Mouse (Mus musculus): ENCODE measurements around the gene Stard10. TPM values are rescaled to one million over a fixed set of nuclear protein-coding genes. Genes with fewer than 3 reads are reported as not detected.

Stard10 gene
- polyA plus RNA-seq, 1 experiment, result 107 TPM

- peaks cover 3% of the 10 kb centered on the region; the same call in 1 of the 2 replicates for H3K4me1 ChIP-seq (ENCODE audit: control insufficient read depth, insufficient read depth, low read length)
- no peak for TF ChIP-seq CTCF (IDR thresholded peaks at IDR 0.05; ENCODE audit: insufficient read depth, low read length)
- no peak for TF ChIP-seq POLR2A (IDR thresholded peaks at IDR 0.05; ENCODE audit: borderline replicate concordance, extremely low read depth, low read depth, low read length)
- no peak overlapping the region for H3K4me3 ChIP-seq (replicated peaks; ENCODE audit: extremely low read depth, low read depth, low read length)
- WGBS, result 93% methylated on average over 5 of the region's 5 CpGs
- DNase-seq, result no peak
Observed at GRCm38 (mm10) chr7:101326006-101326405, 9.1 kb downstream of the Stard10 start.

GRCm38 (mm10) chr7:101327263-101327662 is 10.4 kb downstream of the Stard10 start:
- Histone ChIP-seq H3K4me1 (ENCODE audit: control insufficient read depth, insufficient read depth, low read length) (peaks cover 3% of the 10 kb centered on the region; the same call in 1 of the 2 replicates), H3K4me3 (replicated peaks; ENCODE audit: extremely low read depth, low read depth, low read length) (no peak overlapping the region)
- TF ChIP-seq CTCF (IDR thresholded peaks at IDR 0.05; ENCODE audit: insufficient read depth, low read length) (no peak), POLR2A (IDR thresholded peaks at IDR 0.05; ENCODE audit: borderline replicate concordance, extremely low read depth, low read depth, low read length) (no peak)
- DNase-seq, result no peak
- WGBS, result 72% methylated on average over 5 of the region's 5 CpGs

- Histone ChIP-seq H3K4me3 (replicated peaks; ENCODE audit: extremely low read depth, low read depth, low read length) (no peak overlapping the region), H3K4me1 (ENCODE audit: control insufficient read depth, insufficient read depth, low read length) (peaks cover 3% of the 10 kb centered on the region; the same call in 1 of the 2 replicates)
- TF ChIP-seq CTCF (IDR thresholded peaks at IDR 0.05; ENCODE audit: insufficient read depth, low read length) (no peak), POLR2A (IDR thresholded peaks at IDR 0.05; ENCODE audit: borderline replicate concordance, extremely low read depth, low read depth, low read length) (no peak)
- no peak for DNase-seq
- WGBS, result 89% methylated on average over 2 of the region's 2 CpGs
Observed at GRCm38 (mm10) chr7:101327786-101328185, 10.9 kb downstream of the Stard10 start.

- DNase-seq, result no peak
- Histone ChIP-seq H3K4me1 (ENCODE audit: control insufficient read depth, insufficient read depth, low read length) (peaks cover 3% of the 10 kb centered on the region; the same call in 1 of the 2 replicates), H3K4me3 (replicated peaks; ENCODE audit: extremely low read depth, low read depth, low read length) (no peak overlapping the region)
- 52% methylated on average over 4 of the region's 4 CpGs for WGBS
- TF ChIP-seq CTCF (IDR thresholded peaks at IDR 0.05; ENCODE audit: insufficient read depth, low read length) (no peak), POLR2A (IDR thresholded peaks at IDR 0.05; ENCODE audit: borderline replicate concordance, extremely low read depth, low read depth, low read length) (no peak)
Observed at GRCm38 (mm10) chr7:101328621-101329158, 11.8 kb downstream of the Stard10 start.

- 80% methylated on average over 4 of the region's 4 CpGs for WGBS
- TF ChIP-seq CTCF (IDR thresholded peaks at IDR 0.05; ENCODE audit: insufficient read depth, low read length) (no peak), POLR2A (IDR thresholded peaks at IDR 0.05; ENCODE audit: borderline replicate concordance, extremely low read depth, low read depth, low read length) (no peak)
- H3K4me3 ChIP-seq (replicated peaks; ENCODE audit: extremely low read depth, low read depth, low read length), result no peak overlapping the region
Observed at GRCm38 (mm10) chr7:101329606-101330005, 12.7 kb downstream of the Stard10 start.

GRCm38 (mm10) chr7:101330074-101330840 is 13.4 kb downstream of the Stard10 start:
- peaks cover 3% of the 10 kb centered on the region; the same call in 1 of the 2 replicates for H3K4me1 ChIP-seq (ENCODE audit: control insufficient read depth, insufficient read depth, low read length)
- H3K4me3 ChIP-seq (replicated peaks; ENCODE audit: extremely low read depth, low read depth, low read length), result no peak overlapping the region
- WGBS, result 73% methylated on average over 10 of the region's 10 CpGs
- TF ChIP-seq CTCF (IDR thresholded peaks at IDR 0.05; ENCODE audit: insufficient read depth, low read length) (no peak), POLR2A (IDR thresholded peaks at IDR 0.05; ENCODE audit: borderline replicate concordance, extremely low read depth, low read depth, low read length) (no peak)
- no peak for DNase-seq

More at GRCm38 (mm10) chr7:101329606-101330005, 12.7 kb downstream of the Stard10 start:
- peaks cover 3% of the 10 kb centered on the region; the same call in 1 of the 2 replicates for H3K4me1 ChIP-seq (ENCODE audit: control insufficient read depth, insufficient read depth, low read length)
- no peak for DNase-seq

GRCm38 (mm10) chr7:101330841-101331173 is 13.9 kb downstream of the Stard10 start:
- 87% methylated on average over 4 of the region's 4 CpGs for WGBS
- Histone ChIP-seq H3K4me3 (replicated peaks; ENCODE audit: extremely low read depth, low read depth, low read length) (no peak overlapping the region), H3K4me1 (ENCODE audit: control insufficient read depth, insufficient read depth, low read length) (peaks cover 3% of the 10 kb centered on the region; the same call in 1 of the 2 replicates)
- no peak for DNase-seq
- TF ChIP-seq POLR2A (IDR thresholded peaks at IDR 0.05; ENCODE audit: borderline replicate concordance, extremely low read depth, low read depth, low read length) (no peak), CTCF (IDR thresholded peaks at IDR 0.05; ENCODE audit: insufficient read depth, low read length) (no peak)

- no peak for DNase-seq
- Histone ChIP-seq H3K4me1 (ENCODE audit: control insufficient read depth, insufficient read depth, low read length) (0 out of 2 replicates have a peak, but pooled peaks cover 3% of the 10 kb centered on the region), H3K4me3 (replicated peaks; ENCODE audit: extremely low read depth, low read depth, low read length) (no peak overlapping the region)
- WGBS, result 93% methylated on average over 5 of the region's 5 CpGs
- TF ChIP-seq CTCF (IDR thresholded peaks at IDR 0.05; ENCODE audit: insufficient read depth, low read length) (no peak), POLR2A (IDR thresholded peaks at IDR 0.05; ENCODE audit: borderline replicate concordance, extremely low read depth, low read depth, low read length) (no peak)
Observed at GRCm38 (mm10) chr7:101332045-101332831, 15.4 kb downstream of the Stard10 start.

GRCm38 (mm10) chr7:101335228-101335627 is 18.3 kb downstream of the Stard10 start:
- DNase-seq, result no peak
- 79% methylated on average over 2 of the region's 2 CpGs for WGBS
- Histone ChIP-seq H3K4me1 (ENCODE audit: control insufficient read depth, insufficient read depth, low read length) (no peaks in the 10 kb centered on the region), H3K4me3 (replicated peaks; ENCODE audit: extremely low read depth, low read depth, low read length) (no peak overlapping the region)
- TF ChIP-seq CTCF (IDR thresholded peaks at IDR 0.05; ENCODE audit: insufficient read depth, low read length), result no peak
- TF ChIP-seq POLR2A (IDR thresholded peaks at IDR 0.05; ENCODE audit: borderline replicate concordance, extremely low read depth, low read depth, low read length), result no peak

Measured in lung, adult 2 months (tissue).